Mouse (Mus musculus) brain, adult 2 months (tissue): ENCODE measurements at regions not wholly inside any gene's neighbourhood (a gene's known extent, or its start where the extent isn't known, plus 50 kb on each side); places are given as distances from the start of the nearest gene placed in this dataset.

ENCODE experiments used
- DNase-seq: peaks from one replicate; pipeline ENCODE4 v3.0.0; 2011; ENCODE audit warnings: low read depth, low spot score

DNA sequence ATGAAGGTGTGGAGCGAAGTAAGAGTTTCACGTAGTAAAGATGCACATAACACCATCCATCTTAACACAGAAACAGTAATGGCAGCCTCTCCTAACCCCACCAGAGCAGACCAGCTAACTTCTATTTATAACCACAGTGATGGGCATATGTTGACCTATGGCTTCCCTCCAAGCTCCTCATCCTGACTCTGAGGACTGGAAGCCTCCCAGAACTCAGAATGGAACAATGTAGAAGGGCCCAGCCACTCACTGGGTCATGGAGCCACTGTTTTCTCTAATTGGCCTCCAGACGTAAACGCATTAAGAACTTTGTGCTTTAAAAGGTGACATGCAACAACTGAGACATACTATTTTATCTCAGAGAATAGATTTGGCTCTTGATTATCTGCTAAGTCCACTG, 77.0 kb downstream of the Irs2 start:
- DNase-seq = no peak

DNA sequence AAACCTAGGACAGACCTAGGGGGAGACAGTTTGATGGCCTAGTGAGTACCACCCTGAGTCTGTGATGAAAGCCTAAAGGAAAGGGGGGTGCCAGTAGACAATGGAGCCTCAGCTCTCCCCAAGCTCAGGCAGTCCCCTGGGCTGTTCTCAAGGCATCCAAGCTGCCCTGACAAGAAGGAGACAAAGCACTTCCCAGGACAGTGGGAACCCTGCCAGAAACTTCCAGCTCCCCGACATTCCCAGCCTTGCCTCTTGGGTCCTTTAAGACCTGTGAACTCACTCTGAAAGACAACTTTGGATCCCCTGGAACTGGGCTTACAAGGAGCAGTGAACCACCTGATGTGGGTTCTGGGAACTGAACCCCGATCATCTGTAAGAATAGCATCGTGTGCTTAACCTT, 79.4 kb downstream of the Irs2 start:
- DNase-seq = no peak

- no peak for DNase-seq
Measured at GRCm38 (mm10) chr8:10928342-10928794, 79.9 kb downstream of the Irs2 start.

DNA sequence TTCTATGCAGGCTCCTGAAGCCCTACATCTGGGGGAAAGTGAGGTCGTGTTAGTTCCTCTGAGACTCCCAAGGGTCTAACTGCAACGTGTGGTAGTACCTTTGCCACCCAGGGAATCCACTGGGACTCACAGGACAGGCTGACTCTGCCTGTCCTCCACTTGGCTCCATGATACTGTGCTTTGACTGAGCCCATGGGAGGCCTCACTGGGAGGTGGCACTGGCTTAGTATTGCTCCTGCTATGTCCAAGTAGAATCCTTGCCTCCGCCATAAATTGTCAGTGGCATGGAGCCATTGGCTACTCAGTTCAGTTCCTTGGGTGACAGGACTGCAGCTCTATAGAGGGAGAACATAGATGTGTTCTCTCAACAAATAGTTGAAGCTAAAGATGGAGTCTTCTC, 81.1 kb downstream of the Irs2 start:
- DNase-seq = no peak

DNA sequence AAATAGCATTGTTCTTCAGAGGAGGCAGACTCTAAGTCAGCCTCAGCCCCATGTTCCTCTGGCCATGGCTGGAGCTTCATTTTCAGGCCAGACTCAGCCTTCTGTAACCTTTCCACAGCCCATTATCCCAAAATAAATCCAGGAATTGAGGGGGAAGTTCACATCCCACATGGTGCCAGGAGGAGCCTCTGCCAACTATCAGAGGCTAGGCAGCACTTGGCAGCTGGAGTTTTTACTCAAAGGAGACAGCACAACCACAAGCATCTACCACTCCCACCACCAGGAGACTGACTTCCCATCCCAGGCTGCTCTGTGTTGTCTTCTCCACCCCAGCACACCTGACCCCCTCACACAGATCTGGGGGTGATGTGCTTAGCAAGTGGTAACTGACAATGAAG, 81.7 kb downstream of the Irs2 start:
- peak; percentile 66 for DNase-seq

- no peak for DNase-seq
Measured at GRCm38 (mm10) chr8:10925582-10926517, 82.4 kb downstream of the Irs2 start.

DNA sequence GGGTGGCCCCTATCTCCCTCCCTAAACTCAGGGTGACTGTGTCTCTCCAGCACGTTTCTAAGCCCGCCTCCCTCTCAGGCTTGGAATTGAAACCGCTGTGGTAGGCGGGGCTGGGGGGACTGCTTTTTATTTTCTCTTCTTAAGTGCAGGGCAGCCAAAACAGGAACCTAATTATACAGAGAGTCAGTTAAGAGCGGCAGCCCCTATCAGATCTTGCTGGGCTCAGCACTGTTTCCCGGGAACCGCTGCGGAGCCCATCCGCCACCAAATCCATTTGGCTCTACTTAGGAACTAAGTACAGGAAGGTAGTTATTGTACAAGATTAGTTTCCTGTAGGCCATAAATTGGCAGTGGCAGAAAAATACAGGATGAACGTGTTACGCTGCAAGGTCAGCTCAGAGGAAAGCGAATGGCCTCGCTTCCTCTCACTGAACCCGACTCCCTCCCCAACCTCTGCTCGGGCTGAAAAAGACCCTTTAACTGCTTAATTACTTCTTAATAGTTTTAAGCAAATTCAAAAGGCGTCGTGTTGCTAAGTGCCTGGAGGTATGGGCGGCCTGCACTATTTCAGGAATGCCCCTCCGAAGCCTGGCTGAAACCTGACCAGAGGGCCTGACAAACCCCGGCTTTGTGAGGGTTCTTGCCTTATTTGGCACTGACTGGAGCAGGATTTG, 83.6 kb downstream of the Irs2 start:
- peak; percentile 55 for DNase-seq

DNA sequence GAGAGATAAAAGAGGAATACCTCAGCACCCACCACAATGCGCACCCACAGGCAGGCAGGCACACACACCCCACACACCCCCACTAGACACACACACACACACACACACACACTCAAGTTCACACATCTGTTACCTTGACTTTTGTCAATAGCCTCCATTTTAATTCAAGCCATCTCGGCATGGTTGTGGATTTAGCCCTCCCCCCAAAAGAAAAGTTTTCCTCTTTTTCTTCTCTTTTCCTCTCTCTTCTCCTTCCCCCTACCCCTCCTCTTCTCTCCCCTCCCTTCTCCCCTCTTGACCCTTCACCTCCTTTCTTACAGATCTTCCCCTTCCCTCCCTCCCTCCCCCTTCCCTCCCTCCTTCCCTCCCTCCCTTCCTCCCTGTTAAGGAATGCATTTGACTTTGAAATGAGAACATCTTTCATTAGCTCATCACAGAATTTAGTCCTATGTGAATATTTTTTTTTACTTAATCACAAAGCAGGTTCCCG, 84.2 kb downstream of the Irs2 start:
- DNase-seq = no peak

DNA sequence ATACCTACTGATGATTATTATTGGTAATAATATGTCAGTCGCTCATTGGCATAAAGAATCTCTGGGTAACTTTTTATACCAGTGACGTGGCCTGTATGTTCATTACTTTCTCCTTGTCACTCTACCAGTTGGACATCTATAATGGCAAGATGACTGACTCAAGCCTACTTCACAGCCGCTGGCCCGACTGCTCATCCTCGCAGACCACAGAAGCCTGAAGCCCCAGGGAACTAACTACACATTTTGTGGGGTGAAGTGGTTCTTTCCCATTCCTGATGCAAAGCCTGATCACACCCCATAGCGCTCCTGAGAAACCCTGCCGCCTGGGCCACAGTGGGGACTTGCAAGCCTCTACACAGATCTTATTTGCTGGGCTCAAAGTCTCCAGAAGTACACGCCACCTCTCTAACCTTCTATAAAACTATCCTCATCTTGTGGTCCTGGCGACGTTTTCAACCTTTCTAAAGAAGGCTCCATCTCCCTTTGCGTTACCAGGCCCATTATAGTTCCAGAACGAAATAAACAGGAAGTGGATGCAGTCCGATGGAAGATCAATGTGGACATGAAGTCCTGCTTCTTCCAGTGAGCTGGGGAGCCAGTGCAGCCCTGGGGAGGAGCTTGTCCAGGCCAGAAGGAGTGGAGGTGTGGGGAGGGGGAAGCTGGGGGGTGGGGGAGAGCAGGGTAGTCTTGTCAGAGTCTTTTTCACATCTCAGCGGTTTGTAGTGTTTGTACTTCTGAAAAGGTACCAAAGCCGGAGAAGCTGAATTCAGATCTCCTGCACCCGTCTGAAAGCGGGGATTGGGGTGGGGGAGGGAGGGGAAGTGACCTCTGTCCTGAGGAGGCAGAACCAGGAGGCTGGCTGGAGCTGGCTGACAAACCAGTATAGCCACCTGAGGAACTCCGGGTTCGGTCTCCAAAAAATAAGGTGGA, 84.9 kb downstream of the Irs2 start:
- no peak for DNase-seq

DNA sequence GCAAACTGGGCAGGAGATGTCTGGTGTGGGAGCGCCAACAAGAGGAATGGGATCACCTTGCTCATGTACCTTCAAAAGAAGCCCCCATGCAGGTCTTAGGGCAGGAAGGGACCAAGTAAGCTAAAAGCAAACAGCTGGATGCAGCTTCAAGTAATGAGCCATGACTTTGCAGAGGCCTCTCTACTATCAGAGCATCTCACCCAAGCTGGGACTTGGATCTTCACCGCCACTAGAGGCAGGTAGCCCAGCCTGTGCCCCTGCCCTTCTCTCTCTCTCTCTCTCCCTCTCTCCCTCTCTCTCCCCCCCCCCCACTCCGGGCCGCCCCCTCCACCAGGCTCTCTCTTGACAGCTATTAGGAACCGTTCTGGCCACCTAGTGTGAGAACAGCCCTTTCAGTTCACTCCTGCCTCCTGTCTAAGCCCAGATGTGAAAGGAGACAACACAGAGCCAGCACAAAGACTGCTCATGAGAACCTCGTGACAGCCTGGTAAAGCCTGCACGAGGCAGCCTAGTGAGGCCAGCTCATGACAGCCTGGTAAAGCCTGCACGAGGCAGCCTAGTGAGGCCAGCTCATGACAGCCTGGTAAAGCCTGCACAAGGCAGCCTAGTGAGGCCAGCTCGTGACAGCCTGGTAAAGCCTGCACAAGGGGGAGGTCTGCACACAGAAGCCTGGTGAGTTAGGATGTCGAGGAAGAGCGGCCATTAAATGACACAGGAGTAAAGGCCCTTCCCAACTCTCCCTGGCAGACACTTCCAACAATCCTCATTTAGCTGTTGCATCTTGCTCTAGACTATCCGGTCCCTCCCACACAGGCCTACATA, 85.8 kb downstream of the Irs2 start:
- no peak for DNase-seq

DNA sequence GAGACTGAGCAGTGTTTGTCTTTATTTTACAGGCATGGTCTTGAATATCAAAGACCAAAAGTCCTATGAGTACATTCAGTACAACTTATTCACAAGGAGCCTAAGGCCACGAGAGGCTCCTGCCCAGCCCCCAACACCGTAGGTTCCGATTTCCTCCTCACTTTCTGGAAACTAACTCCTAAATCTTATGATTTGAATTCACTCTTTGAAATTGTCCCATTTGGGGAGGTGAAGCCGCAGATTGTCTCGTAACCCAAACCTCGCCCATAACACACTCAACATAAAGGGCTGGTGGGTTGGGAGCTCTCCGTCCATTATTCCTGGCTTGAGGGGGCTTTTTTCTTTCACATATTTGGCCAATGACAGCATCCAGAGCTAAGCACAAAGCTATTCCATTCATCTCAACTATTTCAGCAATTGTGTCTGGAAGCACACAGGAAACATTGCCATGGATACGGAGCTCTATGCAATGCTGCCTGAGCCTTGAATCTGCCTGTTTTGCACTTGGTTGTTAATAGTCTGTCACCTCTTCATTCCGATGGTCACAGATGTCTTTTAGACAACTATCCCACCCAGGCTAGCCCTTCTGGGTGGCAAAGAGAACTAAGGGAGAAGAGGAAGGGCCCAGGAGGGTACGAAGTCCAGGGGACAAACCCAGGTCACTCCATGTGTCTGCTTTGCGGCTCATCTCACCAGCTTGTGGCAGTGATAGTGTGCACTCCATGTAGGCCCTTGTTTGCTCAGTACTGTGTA, 86.6 kb downstream of the Irs2 start:
- DNase-seq = no peak

- no peak for DNase-seq
Measured at GRCm38 (mm10) chr8:10919620-10920019, 88.6 kb downstream of the Irs2 start.

DNA sequence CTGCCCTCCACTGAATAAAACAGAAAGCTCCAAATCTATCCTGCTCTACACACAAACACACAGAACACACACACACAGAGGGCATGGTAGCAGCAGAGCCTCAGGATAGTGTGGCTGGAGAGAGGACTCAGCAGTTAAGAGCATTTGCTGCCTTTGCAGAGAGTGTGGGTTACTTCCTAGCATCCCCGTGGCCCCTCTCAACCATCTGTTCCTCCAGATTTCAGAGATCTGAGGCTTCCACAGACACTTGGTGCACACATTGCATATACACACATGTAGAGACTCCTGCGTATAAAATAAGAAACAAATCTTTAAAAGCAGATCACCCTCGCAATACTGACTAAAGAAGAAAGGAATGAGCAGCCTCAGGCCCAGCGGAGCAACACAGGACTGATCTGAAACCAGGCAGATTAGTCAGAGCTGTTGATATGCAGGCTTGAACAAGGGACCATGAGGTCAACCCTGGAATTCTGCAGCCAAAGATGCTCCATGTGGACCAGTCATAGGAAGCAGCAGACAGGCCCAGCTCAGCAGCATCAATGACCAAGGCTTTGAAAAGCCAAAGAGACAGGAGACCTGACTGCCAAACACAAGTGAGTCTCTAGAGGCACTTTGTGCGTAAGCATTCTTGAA, 89.7 kb downstream of the Irs2 start:
- DNase-seq = peak; percentile 53

DNA sequence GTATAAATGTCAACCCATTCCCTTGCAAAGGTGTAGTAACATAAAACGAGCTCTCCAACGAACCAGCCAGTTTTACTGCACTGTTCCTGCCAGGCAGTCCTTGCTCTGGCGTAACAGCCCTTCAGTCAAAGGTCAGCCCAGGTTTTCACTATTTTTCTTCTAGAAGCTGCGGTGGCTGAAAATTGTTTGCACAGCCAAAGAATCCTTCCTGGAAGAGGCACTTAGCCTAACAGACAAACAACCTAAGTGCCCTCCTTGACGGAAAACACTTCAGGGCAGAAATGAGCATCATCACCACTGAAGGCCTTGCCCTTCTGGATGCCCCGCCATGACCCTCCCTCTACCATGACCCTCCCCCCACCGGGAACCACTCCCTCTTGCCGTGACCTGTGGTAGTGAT, 93.6 kb downstream of the Irs2 start:
- no peak for DNase-seq

DNA sequence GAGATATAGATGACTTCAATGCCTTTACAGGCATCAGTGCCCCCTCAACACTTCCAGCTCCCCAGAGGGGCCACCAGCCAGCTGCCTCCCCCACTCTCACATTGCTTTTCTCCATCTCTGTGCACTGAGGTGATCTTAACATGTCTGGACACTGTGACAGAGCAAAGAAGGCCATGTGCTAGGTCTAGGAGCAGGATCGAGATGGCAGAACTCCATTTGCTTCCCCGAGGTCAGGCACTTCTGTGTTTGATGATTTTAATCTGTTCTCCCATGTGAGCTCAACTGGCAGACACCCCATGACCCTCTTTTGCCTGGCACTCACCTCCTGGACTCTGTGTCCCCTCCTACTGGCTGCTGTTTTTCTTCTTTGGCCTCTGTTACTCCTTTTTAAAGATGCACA, 95.8 kb downstream of the Irs2 start:
- DNase-seq = no peak

GRCm38 (mm10) chr8:10911371-10911770, 96.9 kb downstream of the Irs2 start:
- DNase-seq = no peak

DNA sequence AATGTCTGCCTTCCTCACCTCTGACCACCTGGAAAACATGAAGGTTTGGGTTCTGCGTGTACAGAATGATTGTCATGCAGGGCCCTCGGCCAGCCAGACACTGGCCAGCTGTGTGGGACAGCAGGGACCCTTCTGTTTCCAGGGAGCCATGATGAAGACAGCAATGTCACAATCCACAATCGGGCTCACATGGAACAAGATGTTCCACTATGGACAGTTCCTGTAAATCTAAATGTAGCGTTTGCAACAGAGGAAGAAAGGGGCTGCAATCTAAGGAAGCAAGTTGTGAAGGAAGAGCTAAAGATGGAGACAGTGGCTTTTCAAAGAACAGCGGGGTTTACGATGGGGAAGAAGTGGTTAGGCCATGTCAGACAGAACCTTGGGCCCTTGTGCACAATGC, 97.3 kb downstream of the Irs2 start:
- no peak for DNase-seq

DNA sequence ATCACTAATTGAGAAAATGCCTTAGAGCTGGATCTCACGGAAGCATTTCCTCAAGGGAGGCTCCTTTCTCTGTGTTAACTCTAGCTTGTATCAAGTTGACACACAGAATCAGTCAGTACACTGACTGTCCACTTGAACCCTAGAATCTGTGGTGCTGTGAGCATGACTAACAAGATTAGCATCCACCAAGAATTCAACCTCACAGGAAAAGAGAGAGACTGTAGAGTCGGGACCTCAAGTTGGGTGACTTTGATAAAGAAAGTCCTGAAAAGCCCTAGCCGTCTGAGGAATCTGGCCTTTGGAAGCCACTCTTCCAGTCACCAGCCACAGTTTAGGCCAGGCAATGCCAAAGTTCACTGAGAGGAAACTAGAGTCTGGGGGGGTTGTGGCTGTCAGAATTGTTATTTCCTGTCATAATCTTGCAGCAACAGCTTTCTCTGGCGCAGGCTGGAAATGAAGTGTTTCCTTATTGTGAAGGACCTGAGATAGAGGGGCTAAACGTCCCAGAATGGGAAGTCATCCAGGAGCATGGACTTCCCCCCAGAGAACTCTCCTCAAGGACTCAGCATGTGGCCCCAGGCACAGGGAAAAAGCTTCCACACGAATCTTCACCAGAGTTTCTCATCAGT, 97.9 kb downstream of the Irs2 start:
- no peak for DNase-seq

DNA sequence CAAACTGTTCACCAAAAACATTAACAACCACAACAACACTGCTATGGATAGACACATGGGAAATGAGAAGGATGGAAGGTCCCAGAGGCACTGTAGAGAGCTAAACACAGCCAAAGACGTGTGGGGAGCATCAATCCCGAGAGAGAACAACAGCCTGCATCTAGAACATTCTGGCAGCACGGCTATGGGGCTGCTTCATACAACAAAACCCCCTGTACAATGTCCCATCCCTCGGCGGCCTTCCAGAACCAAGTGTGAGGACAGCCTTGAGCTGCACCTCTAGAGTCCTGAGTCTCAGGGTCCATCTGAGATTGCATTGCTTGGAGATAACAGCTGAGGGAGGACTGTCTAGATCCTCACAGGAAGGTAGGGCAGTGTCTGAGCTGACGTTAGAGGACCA, 99.1 kb downstream of the Irs2 start:
- no peak for DNase-seq
